Mouse (Mus musculus) cerebellum, adult 11-12 months (tissue): ENCODE results near the gene Trpm3.
"Not testable (repeated sequence)": the region's sequence is repeated elsewhere in the genome, so short reads cannot be mapped to it uniquely, and the experiment has no call there.

Experiments
- DNase-seq: peaks from one replicate; pipeline ENCODE4 v3.0.0; 2022

Trpm3 gene

GRCm38 (mm10) chr19:22780192-22780843 is 641.5 kb downstream of the Trpm3 start:
- DNase-seq = no peak

GRCm38 (mm10) chr19:22781579-22781978 is 642.7 kb downstream of the Trpm3 start:
- DNase-seq = no peak

GRCm38 (mm10) chr19:22783745-22784144 is 644.9 kb downstream of the Trpm3 start:
- no peak for DNase-seq

GRCm38 (mm10) chr19:22789753-22790152 is 650.9 kb downstream of the Trpm3 start:
- DNase-seq = no peak

- DNase-seq = peak; percentile 54
These were observed 658.1 kb downstream of the Trpm3 start for GRCm38 (mm10) chr19:22796996-22797395.

- peak; percentile 47 for DNase-seq
These were observed 661.6 kb downstream of the Trpm3 start for GRCm38 (mm10) chr19:22800471-22800870.

GRCm38 (mm10) chr19:22803396-22803795 is 664.5 kb downstream of the Trpm3 start:
- DNase-seq = peak; percentile 44

- DNase-seq = peak; percentile 83
These were observed 665.5 kb downstream of the Trpm3 start for GRCm38 (mm10) chr19:22804311-22804710.

GRCm38 (mm10) chr19:22810247-22810646 is 671.4 kb downstream of the Trpm3 start:
- DNase-seq = no peak

- DNase-seq = no peak
These were observed 682.9 kb downstream of the Trpm3 start for GRCm38 (mm10) chr19:22821741-22822140.

- no peak for DNase-seq
These were observed 684.7 kb downstream of the Trpm3 start for GRCm38 (mm10) chr19:22823491-22823981.

- no peak for DNase-seq
These were observed 687.0 kb downstream of the Trpm3 start for GRCm38 (mm10) chr19:22825812-22826211.

- no peak for DNase-seq
These were observed 689.4 kb downstream of the Trpm3 start for GRCm38 (mm10) chr19:22828198-22828742.

- DNase-seq = no peak
These were observed 702.5 kb downstream of the Trpm3 start for GRCm38 (mm10) chr19:22841081-22842040.

GRCm38 (mm10) chr19:22842697-22843096 is 703.9 kb downstream of the Trpm3 start:
- peak; percentile 82 for DNase-seq

GRCm38 (mm10) chr19:22847696-22848095 is 708.9 kb downstream of the Trpm3 start:
- DNase-seq = no peak

- DNase-seq = no peak
These were observed 709.4 kb downstream of the Trpm3 start for GRCm38 (mm10) chr19:22848251-22848650.

GRCm38 (mm10) chr19:22848783-22849576 is 710.1 kb downstream of the Trpm3 start:
- DNase-seq = no peak

- not testable (repeated sequence) for DNase-seq
These were observed 712.6 kb downstream of the Trpm3 start for GRCm38 (mm10) chr19:22851423-22851822.

- peak; percentile 56 for DNase-seq
These were observed 720.8 kb downstream of the Trpm3 start for GRCm38 (mm10) chr19:22859644-22860043.

GRCm38 (mm10) chr19:22867456-22867855 is 728.6 kb downstream of the Trpm3 start:
- DNase-seq = no peak

- DNase-seq = no peak
These were observed 731.0 kb downstream of the Trpm3 start for GRCm38 (mm10) chr19:22869853-22870252.

- no peak for DNase-seq
These were observed 733.6 kb downstream of the Trpm3 start for GRCm38 (mm10) chr19:22872456-22872855.
